Mouse (Mus musculus): ENCODE measurements at regions not wholly inside any gene's neighbourhood (a gene's known extent, or its start where the extent isn't known, plus 50 kb on each side); places are given as distances from the start of the nearest gene placed in this dataset.

Small RNA genes in the stretch of these regions (microRNA-seq; reads per million reads assigned to microRNA genes)
- 0 reads per million in 2 experiments for gene Gm26052

Data from left cerebral cortex, postnatal 14 days (tissue).